Mouse (Mus musculus): ENCODE measurements around the gene Wdr54.

DNA sequence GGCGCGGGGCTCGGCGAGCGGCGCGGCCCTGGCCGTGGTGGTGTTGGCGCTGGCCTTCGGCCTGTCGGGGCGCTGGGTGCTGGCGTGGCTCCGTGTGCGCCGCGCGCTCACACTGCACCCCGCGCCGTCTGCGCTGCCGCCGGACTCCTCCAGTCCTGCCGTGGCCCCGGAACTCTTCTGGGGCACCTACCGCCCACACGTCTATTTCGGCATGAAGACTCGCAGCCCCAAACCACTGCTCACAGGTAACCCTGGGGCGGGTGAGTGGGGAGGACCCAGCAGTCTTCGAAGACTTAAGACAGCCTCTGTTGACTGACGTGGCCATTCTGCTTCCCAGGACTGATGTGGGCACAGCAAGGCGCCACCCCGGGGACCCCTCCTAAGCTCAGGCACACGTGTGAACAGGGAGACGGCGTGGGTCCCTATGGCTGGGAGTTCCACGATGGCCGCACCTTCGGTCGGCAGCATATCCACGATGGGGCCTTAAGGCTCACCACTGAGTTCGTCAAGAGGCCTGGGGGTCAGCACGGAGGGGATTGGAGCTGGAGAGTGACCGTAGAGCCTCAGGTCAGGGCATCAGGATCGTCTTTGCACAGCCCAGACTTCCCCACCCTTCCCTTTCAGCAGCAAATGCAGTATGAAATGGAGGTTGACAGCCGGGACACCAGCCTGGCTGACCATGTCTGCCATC, 40.4 kb downstream of the Wdr54 start:
- TF ChIP-seq CTCF (conservative IDR thresholded peaks at IDR 0.05; ENCODE audit: low read length), result no peak
- no peak for TF ChIP-seq NANOG (IDR thresholded peaks at IDR 0.05; ENCODE audit: borderline replicate concordance, low read length)

Measured in E14TG2a.4 (cell line).